Mouse (Mus musculus): ENCODE results near the gene Svbp. TPM values are rescaled to one million over a fixed set of nuclear protein-coding genes. Genes with fewer than 3 reads are reported as not detected.

Gene Svbp
- total RNA-seq (2021), result 19.0 and 22.5 TPM in 2 replicates
- long read RNA-seq, experiment 1, transcript Svbp-201 (3 exons, 733 nt), result major isoform, 34 of 36 reads
- long read RNA-seq, experiment 1, partial matches to known transcripts, result 0 of 36 reads
- long read RNA-seq, experiment 1, other reads (novel, unspliced or antisense), result 0 of 36 reads
- long read RNA-seq, experiment 2, transcript Svbp-201 (3 exons, 733 nt), result major isoform, 27 of 28 reads
- long read RNA-seq, experiment 2, partial matches to known transcripts, result 0 of 28 reads
- long read RNA-seq, experiment 2, other reads (novel, unspliced or antisense), result 1 of 28 reads

DNA sequence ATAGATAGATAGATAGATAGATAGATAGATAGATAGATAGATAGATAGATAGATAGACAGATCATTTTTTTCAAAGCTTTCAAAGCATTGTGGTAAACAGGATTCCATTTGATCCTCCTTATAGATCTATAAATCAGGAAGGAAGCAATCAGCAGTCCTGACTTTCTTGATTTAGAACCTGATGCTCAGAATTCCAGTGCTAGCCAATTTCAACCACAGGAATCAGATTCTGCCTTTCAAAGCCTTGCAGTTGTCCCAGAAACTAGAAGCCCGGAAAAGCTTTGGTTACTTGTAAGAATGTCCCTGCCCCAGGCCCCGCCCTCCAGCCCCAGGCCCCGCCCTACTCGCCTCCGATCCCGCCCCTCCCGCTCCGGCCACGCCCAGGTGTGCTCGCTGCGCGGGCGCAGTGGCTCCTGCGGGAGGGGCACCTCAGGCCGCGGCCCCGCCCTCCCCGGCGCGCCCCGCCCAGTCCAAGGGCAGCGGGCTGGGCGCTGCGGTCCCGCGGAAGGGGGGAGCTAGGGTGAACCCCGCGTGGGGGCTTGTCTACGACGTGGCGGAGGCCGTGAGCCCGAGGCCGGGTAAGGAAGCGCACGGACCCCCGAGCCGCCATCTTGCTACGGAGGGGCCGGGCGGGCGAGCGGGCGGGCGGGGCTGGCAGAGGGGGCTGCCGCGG, at the start of gene Svbp:
Gene Svbp, plus strand, starts transcription at position 398 of the 673 bp plus-strand sequence.
- peak; percentile 96 for DNase-seq

DNA sequence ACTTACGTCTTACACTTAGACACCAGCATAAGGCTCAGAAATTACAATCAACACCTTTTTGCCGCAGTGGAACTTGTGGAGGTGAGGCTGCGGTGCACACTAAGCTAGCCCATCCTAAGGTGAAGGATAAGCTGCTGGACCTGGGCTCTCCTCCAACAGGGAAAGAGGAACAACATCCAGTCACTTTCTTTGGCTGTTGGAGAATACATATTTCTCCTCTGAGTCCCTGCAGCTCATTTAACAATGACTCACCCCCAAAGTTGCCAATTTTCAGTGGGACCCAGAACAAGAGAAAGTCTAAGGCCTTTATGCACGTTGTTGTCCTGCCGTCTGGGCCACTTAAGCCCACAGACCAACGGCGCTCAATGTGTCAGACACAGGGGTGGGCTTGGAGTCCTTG, 48.3 kb upstream of the Svbp start:
- peak; percentile 64 for DNase-seq

DNA sequence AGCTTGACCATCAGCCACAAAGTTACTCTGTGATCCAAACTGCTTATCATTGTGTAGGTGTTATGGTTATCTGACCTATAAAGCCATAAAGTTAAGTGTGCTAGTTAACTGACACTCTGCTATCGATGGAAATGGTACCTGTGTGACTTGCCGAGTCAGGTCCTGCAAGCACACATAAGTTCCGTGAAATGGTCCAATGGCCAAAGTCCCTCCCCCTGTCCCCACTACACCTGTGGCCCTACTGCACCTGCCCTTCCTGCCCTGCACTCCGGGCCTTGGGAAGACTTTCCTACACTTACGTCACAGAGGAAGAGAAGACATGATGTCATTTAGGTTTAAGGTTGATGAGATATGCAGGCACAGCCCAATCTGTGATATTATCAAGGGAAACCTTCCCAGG, 47.8 kb upstream of the Svbp start:
- DNase-seq, result no peak

DNA sequence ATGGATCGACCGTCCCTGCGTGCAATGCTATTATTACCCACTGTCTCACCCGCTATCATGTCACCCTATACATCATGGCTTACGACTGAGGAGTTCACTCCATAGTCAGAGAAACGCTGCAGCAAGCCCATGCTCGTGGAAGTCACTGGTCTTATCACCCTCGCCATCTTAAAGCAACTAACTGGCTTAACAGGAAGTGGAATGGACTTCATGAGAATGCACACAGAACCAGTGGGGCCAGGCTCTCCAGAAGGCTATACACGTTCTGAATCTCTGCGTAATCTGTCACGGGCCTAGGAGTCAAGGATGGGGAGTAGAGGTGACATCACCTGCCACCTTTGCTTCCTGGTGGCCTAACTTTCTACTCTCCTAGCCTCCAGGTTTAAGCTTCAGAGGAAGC, 46.4 kb upstream of the Svbp start:
- no peak for DNase-seq

DNA sequence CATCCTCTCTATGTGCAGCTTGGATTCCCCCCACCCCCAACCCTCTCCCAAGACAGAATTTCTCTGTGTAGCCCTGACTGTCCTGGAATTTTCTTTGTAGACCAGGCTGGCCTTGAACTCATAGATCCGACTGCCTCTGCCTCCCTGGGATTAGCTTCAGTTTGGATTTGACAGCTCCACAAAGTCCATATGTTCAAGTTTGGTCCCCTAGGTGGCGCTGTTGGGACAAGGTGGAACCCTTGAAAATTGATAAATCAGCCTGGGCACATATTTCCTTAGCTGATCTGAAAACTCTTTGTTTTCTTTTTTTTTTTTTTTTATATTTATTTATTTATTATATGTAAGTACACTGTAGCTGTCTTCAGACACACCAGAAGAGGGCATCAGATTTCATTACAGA, 37.9 kb upstream of the Svbp start:
- peak; percentile 84 for DNase-seq

DNA sequence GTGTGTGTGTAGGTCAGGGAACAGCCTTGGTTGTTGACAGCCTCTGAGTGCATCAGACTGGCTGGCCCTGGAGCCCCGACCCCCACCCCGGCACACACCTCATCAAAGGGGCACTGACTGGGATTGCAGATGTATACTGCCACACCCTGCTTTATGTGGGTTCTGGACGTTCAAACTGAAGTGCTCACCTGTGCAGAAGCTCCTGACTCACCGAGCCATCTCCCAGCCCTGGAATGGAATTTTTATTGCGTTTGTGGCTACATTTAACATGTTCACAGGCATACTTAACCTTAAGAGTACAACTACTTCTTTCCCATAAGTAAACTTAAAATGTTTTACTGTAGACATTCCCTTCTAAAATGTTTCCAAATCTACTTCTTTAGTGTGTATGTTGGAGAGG, 37.2 kb upstream of the Svbp start:
- no peak for DNase-seq

DNA sequence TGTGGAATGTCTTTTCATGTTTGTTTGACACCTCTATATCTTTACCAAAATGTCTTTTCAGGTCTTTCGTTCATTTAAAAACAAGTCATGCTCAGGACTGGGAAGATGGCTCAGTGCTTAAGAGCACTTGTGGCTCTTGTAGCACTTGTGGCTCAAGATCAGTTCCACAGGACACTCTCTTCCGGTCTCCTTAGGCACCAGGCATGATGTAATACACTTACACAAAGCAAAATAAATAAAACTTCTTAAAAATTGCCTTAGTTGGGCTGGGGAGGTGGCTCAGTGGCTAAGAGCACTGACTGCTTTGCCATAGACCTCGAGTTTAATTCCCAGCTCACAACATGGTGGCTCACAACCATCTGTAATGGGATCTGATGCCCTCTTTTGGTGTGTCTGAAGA, 33.7 kb upstream of the Svbp start:
- DNase-seq, result no peak

DNA sequence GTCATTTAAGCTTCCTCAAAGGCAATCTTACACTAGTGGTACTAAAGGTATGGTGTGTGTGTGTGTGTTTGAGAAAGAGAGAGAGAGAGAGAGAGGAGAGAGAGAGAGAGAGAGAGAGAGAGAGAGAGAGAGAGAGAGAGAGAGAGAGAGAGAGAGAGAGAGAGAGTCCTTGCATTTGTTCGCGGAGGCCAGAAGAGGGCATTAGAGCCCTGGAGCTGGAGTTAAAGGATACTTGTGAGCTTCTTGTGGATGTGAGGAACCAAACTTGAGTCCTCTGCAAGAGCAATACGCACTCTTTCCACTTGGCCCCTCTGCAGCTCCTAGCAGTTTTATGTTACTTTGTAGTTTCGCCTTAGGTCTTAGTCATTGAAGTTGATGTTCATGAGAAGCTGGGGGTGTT, 32.1 kb upstream of the Svbp start:
- DNase-seq, result no peak

DNA sequence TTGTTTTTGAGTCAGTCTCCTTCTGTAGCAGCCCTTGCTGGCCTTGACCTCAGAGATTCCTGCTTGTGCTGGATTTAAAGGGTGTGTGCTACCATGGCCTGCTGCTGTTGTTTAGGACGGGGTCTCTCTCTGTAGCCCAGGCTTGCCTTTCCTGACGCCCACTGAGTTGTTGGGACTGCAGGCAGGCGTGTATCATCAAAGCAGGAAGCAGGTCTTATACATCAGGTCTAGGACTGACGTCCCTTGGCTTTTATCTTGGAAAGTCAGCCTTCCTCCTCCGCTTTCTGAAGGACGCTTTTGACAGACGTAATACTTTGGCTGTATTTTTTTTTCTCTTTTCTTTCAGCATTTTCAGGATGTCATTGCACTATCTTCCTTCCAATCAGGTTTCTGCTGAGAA, 29.2 kb upstream of the Svbp start:
- DNase-seq, result no peak

DNA sequence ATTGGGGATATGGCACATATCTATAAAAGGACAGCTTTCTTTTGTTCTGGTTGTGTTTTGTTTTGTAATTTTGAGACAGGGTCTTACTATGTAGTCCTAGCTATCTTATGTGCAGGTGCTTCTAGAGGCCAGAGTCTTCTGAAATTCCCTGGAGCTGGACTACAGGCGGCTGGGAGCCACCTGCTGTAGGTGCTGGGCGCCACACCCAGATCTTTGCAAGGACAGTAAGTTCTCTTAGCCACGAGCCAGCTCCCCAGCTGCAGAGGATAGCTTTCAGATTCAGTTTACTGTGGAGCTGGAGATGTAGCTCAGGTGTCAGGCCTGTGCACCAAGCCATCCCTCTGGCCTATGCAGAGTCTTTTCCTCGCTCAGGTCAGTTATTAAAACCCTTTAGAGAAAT, 28.0 kb upstream of the Svbp start:
- no peak for DNase-seq

DNA sequence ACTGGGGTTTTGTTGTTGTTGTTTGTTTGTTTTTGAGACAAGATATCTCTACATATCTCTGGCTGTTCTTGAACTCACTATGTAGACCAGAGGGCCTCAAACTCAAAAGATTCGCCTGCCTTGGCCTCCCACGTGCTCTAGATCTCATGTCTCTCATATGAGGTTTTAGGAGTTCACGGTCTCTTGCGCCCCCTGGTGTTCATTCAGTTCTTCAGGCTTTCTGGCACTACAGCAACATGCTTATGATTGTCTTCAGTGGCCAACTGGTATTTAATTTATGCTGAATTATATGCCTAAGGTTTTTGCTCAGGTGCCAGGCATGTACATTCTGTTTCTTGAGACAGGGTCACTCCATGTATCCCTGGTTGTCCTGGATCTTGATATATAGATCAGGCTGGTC, 27.4 kb upstream of the Svbp start:
- peak; percentile 90 for DNase-seq

DNA sequence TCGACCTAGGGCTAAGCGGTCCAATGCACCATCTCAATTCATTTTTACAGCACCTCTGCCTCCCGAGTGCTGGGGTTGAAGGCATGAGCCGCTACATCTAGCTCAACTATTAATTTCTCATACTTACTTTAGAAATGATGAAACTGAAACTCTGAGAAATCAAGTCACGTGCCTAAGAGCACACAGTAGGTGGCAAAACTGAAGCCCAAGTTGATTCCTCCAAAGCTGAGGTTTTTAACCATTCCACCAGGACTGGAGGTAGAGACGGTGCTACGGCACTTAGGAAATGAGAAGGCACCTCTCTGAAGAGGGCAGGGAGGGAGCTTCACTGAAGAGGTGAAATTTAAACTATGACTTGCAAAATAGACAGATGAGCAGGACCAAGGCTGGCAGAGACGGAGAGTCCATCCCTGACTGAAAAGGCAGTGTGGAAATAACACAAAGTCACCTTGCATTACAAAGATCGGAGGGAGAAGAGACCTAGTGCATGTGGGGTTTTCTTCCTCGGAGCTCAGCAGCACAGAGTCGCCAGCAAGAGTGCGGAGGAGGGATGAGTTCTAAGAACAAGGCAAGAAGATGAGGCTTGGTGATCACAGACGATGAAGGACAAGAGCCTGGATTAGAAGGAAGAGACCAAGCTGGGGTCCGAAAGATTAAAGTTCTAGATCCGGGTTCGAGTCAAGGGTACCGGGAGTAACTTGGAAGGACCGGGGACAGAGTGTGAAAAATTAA, 22.0 kb upstream of the Svbp start:
- DNase-seq, result no peak

DNA sequence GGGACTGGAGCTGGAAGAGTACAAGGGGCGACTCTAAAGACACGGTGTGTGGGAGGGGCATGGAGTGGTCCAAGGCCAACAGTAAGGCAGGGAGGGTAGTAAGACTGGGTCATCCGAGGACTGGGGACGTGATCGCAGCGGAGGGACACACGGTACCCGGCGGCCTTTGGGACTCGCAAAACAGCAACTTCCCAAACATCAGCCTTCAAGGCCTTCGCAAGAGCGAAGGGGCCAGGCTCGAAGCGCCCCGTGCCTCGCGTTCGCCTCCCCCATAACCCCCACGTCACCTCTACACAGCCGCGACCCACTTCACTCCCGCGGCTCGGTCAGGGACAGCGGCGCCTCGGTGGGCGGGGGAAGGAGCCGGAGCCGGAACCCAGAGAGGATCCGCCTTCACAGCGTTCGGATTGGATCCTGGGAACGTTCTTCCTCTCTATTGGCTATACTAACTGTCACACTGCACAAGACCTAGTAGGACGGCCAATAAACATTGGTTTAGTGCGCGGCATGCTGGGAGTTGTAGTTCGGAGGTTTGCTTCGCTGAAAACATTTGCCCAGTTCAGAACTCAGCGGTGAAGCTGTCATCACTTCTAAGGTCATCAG, 21.2 kb upstream of the Svbp start, which contains the start of gene Zfp691:
Gene Zfp691, minus strand, starts transcription at position 345 of the 603 bp plus-strand sequence.
- peak; percentile 95 for DNase-seq

DNA sequence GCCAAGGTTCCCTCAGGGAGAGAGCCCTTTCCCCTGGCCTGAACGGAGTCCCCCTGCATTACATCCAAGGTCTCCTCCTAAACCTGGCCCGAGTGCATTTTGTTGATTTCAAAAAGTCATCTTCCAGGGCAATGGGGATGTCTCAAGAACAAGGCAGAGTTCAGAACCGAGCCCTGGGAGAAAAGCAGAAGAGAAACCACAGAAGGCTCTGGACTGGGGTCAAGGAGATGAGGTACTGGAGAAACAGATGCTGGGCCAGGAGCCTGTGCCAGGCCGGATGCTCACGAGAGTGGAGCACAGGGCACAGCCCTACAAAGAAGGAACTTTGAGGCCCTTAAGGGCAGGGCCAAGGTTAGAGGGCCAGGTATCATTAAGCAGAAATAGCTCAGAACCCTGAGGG, 17.4 kb upstream of the Svbp start:
- peak; percentile 26 for DNase-seq

DNA sequence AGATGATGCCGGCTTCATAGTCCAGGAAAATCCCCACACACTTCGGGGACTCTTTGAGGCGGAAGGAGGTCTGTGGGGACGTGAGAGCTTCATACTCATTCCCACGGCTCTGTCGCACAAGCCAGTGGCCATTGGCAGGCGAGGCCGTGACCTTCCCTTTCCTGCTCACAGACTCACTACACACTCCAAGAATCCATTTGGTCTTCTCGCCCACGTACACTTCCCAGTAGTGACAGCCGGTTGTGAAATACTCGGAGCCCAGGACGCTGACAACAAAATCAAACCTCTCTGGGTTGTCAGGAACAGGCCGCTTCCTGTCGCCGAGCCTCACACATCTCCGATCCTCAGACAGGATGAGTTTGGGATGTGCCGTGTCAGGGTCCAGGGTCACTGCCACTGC, 16.8 kb upstream of the Svbp start:
- DNase-seq, result peak; percentile 42

DNA sequence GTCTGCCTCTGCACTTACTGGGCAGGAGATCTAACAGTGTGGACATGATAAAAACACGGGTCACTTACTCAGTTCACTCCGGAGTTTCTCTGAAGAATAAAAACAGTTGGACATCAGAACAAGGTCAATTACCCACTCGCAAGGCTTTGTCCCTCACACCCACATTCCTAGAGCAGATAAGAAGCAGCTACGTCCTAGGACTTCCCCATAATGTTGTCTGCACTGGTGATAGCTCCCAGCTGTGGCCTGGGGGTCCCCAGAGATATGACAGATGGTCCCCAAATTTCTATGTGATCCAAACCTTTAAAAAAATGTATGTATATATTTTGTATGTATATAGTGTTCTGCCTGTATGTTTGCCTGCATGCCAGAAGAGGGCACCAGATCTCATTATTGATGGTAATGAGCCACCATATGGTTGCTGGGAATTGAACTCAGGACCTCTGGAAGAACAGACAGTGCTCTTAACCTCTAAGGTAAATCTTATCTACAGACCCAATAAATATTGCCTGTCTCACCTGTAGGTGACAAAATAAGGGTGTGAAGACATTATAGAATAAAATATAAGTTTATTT, 14.9 kb upstream of the Svbp start:
- peak; percentile 16 for DNase-seq

DNA sequence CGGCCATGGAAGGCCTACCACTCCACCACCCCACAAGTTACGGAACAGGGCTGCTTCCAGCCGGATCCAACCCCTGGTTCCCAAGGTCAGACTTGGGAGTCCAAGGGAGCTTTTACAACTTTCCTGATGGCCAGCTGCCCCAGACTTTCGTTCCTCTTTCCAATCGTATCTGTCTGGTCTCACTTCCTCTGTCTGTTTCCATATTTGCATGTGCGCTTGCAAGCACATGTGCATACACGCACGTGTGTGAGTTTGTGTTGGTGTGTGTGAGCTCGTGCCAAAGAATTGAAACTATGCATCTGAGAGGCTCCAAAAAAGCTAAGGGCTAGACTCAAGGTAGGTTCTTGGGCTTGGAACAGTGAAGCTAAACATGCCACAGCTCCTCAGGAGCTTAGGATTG, 13.7 kb upstream of the Svbp start:
- DNase-seq, result no peak

DNA sequence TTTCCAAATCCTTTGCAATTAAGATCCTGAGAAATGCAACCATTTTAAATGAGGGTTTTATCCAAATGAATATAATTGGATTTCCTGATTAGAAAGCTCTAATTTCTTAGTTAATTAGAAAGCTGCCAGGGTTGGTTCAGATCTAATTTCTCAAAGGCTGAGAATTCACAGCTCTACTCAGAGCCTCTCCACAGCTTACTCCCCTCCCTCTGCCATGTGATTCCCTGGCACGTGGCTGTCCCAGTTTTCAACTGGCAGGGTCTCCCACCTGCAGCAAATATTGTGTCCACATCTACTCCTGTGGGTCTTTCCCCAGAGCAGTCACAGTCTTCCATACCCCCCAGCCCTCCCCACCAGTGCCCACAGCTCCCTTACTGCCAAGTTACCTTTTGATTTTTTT, 11.6 kb upstream of the Svbp start:
- no peak for DNase-seq

DNA sequence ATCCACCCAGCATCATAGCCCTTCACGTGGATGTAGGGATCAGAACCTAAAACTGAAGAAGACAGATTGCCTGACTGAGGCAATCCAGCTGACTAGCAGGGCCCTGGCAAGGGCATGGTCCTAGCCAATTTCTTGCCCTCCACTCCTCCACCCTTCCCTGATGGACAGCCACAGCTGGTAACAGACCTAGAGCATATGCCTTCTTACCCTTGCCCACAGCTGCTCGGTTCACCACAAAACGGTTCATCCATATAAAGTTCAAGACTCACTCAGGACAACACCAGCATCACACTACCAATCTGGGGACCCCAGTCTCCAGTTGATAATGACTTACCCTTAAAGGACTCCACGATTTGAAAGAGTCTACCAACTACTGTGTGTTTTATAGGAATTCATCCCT, 9.3 kb upstream of the Svbp start:
- DNase-seq, result no peak

DNA sequence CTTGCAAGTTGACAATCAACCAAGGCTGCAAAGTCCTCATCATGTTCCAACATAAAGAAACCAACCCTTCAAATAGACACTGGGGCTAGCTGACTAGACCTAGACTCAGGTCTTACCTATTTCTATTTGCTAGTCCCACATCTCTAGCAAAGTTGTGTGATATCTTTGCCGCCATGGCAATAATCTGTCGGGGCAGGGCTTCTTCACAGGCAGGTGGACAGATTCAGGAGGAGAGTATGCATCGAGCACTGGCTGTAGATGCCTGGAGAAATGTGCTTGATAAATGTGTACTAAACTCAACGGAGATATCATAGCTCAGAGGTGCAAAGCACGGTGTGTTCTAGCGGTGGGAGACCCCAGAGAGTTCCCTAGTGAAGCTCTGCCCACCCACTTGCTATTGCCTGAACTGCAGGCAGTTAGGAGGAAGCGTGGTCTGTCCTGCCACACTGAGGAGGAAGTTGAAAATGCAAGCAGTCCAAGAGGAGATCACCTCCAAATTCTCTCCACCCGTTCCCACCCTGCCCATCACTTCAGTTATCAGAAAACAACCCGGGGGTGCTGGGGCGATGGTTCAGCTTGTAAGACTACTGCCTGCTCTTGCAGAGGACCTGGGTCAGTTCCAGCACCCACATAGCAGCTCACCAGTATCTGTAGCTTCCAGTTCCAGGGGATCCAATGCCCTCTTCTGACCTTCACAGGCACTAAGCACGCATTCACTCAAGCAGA, 6.9 kb upstream of the Svbp start:
- DNase-seq, result peak; percentile 8

DNA sequence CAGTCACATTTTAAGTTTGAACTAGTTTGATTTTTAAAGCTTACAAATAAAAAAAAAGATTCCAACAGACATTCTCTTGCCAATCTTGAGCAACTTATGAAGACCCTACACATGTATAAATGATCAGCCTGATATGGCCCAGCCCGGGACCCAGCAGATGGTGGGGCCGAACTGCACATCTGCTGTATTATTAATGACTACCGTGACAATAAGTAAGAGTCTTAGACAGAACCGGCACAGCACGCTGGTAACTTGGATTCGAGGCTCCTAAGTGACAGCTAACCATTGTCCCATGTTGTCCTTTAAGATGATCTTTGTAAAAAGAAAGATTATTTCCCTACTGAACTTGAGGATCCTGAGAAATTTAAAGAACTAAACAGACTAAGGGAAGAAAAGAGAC, 5.7 kb upstream of the Svbp start:
- DNase-seq, result no peak

DNA sequence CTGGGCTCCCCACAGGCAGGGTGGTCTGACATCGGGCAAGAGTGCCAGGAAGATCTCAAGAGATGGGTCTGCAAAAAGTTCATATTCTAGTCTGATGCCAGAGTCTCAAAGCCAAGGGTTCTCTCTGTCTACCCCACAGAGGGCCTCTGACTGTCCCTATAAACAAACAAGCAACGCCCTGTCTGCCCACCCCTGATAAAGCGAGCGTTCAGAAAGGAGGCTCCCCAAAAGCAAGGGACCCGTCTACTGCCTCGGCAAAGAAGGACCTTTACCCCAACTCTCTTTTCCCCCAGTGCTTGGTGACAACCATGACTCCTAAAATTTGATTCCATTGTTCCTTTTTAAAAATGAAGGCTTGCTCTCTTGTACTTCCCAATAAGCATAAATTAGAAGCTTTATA, 5.2 kb upstream of the Svbp start, which contains the start of gene Ermap:
Gene Ermap, minus strand, starts transcription at position 148 of the 400 bp plus-strand sequence.
- no peak for DNase-seq
